Mouse (Mus musculus): ENCODE measurements around the gene Eng. TPM values are rescaled to one million over a fixed set of nuclear protein-coding genes. Genes with fewer than 3 reads are reported as not detected.
A peak's percentile ranks its signal among the peaks of the same experiment; 100 is the strongest.

Gene Eng
- polyA plus RNA-seq, 1 experiment = 228 TPM

GRCm38 (mm10) chr2:32624111-32624748, 22.2 kb upstream of the Eng start:
- 81% methylated on average over 5 of the region's 5 CpGs for whole genome bisulfite sequencing
- H3K4me1 ChIP-seq (ENCODE audit: control insufficient read depth, insufficient read depth, low read length) = 0 out of 2 replicates have a peak, but pooled peaks cover 6% of the 10 kb centered on the region

GRCm38 (mm10) chr2:32625212-32625872, 21.1 kb upstream of the Eng start:
- TF ChIP-seq CTCF (conservative IDR thresholded peaks at IDR 0.05; ENCODE audit: insufficient read depth, insufficient read length, low read depth, low read length) = no peak
- no peak for TF ChIP-seq POLR2A (IDR thresholded peaks at IDR 0.05; ENCODE audit: low read depth, low read length)
- Histone ChIP-seq H3K4me1 (ENCODE audit: control insufficient read depth, insufficient read depth, low read length) (0 out of 2 replicates have a peak, but pooled peaks cover 6% of the 10 kb centered on the region), H3K4me3 (ENCODE audit: insufficient read depth, low read depth, low read length) (peak overlapping the region; percentile 44)

More at GRCm38 (mm10) chr2:32624111-32624748, 22.2 kb upstream of the Eng start:
- Histone ChIP-seq H3K27ac (ENCODE audit: insufficient read depth, low read depth, low read length) (no peak overlapping the region), H3K27me3 (replicated peaks; ENCODE audit: control insufficient read depth, insufficient read depth, low read length) (no peaks in the 10 kb centered on the region), H3K36me3 (ENCODE audit: control insufficient read depth, insufficient read depth, low read length) (no peaks in the 10 kb centered on the region), H3K4me3 (ENCODE audit: insufficient read depth, low read depth, low read length) (no peak overlapping the region)
- DNase-seq = no peak
- no peak for TF ChIP-seq POLR2A (IDR thresholded peaks at IDR 0.05; ENCODE audit: low read depth, low read length)
- no peak for TF ChIP-seq CTCF (conservative IDR thresholded peaks at IDR 0.05; ENCODE audit: insufficient read depth, insufficient read length, low read depth, low read length)

GRCm38 (mm10) chr2:32625873-32626694, 20.3 kb upstream of the Eng start:
- Histone ChIP-seq H3K4me3 (ENCODE audit: insufficient read depth, low read depth, low read length) (peak overlapping the region; percentile 44), H3K27me3 (replicated peaks; ENCODE audit: control insufficient read depth, insufficient read depth, low read length) (no peaks in the 10 kb centered on the region), H3K27ac (ENCODE audit: insufficient read depth, low read depth, low read length) (peak overlapping the region; percentile 76), H3K4me1 (ENCODE audit: control insufficient read depth, insufficient read depth, low read length) (no peaks in the 10 kb centered on the region), H3K36me3 (ENCODE audit: control insufficient read depth, insufficient read depth, low read length) (no peaks in the 10 kb centered on the region)
- WGBS = 45% methylated on average over 5 of the region's 5 CpGs
- TF ChIP-seq POLR2A (IDR thresholded peaks at IDR 0.05; ENCODE audit: low read depth, low read length) (no peak), CTCF (conservative IDR thresholded peaks at IDR 0.05; ENCODE audit: insufficient read depth, insufficient read length, low read depth, low read length) (no peak)
- peak; percentile 48 for DNase-seq

More at GRCm38 (mm10) chr2:32625212-32625872, 21.1 kb upstream of the Eng start:
- H3K27me3 ChIP-seq (replicated peaks; ENCODE audit: control insufficient read depth, insufficient read depth, low read length) = no peaks in the 10 kb centered on the region
- 8% methylated on average over 13 of the region's 13 CpGs for WGBS
- no peaks in the 10 kb centered on the region for H3K36me3 ChIP-seq (ENCODE audit: control insufficient read depth, insufficient read depth, low read length)
- DNase-seq = peak; percentile 76
- H3K27ac ChIP-seq (ENCODE audit: insufficient read depth, low read depth, low read length) = peak overlapping the region; percentile 76

GRCm38 (mm10) chr2:32627266-32628043, 18.9 kb upstream of the Eng start:
- Histone ChIP-seq H3K27me3 (replicated peaks; ENCODE audit: control insufficient read depth, insufficient read depth, low read length) (no peaks in the 10 kb centered on the region), H3K4me1 (ENCODE audit: control insufficient read depth, insufficient read depth, low read length) (no peaks in the 10 kb centered on the region), H3K36me3 (ENCODE audit: control insufficient read depth, insufficient read depth, low read length) (no peaks in the 10 kb centered on the region), H3K27ac (ENCODE audit: insufficient read depth, low read depth, low read length) (peak overlapping the region; percentile 79), H3K4me3 (ENCODE audit: insufficient read depth, low read depth, low read length) (no peak overlapping the region)
- DNase-seq = no peak
- WGBS = 68% methylated on average over 20 of the region's 20 CpGs
- TF ChIP-seq CTCF (conservative IDR thresholded peaks at IDR 0.05; ENCODE audit: insufficient read depth, insufficient read length, low read depth, low read length) (no peak), POLR2A (IDR thresholded peaks at IDR 0.05; ENCODE audit: low read depth, low read length) (no peak)

- no peak for DNase-seq
- H3K4me1 ChIP-seq (ENCODE audit: control insufficient read depth, insufficient read depth, low read length) = no peaks in the 10 kb centered on the region
- no peaks in the 10 kb centered on the region for H3K36me3 ChIP-seq (ENCODE audit: control insufficient read depth, insufficient read depth, low read length)
- H3K27me3 ChIP-seq (replicated peaks; ENCODE audit: control insufficient read depth, insufficient read depth, low read length) = no peaks in the 10 kb centered on the region
- TF ChIP-seq CTCF (conservative IDR thresholded peaks at IDR 0.05; ENCODE audit: insufficient read depth, insufficient read length, low read depth, low read length) = no peak
- no peak for TF ChIP-seq POLR2A (IDR thresholded peaks at IDR 0.05; ENCODE audit: low read depth, low read length)
- no peak overlapping the region for H3K4me3 ChIP-seq (ENCODE audit: insufficient read depth, low read depth, low read length)
- H3K27ac ChIP-seq (ENCODE audit: insufficient read depth, low read depth, low read length) = peak overlapping the region; percentile 79
- 69% methylated on average over 4 of the region's 4 CpGs for WGBS
Observed at GRCm38 (mm10) chr2:32628044-32628550, 18.3 kb upstream of the Eng start.

GRCm38 (mm10) chr2:32628729-32629128, 17.7 kb upstream of the Eng start:
- Histone ChIP-seq H3K36me3 (ENCODE audit: control insufficient read depth, insufficient read depth, low read length) (no peaks in the 10 kb centered on the region), H3K27me3 (replicated peaks; ENCODE audit: control insufficient read depth, insufficient read depth, low read length) (no peaks in the 10 kb centered on the region), H3K4me1 (ENCODE audit: control insufficient read depth, insufficient read depth, low read length) (no peaks in the 10 kb centered on the region), H3K27ac (ENCODE audit: insufficient read depth, low read depth, low read length) (peak overlapping the region; percentile 79; the same call in 1 of the 2 replicates), H3K4me3 (ENCODE audit: insufficient read depth, low read depth, low read length) (peak overlapping the region; percentile 15; the same call in 1 of the 2 replicates)
- 37% methylated on average over 5 of the region's 5 CpGs for WGBS
- DNase-seq = peak; percentile 77
- TF ChIP-seq CTCF (conservative IDR thresholded peaks at IDR 0.05; ENCODE audit: insufficient read depth, insufficient read length, low read depth, low read length) (no peak), POLR2A (IDR thresholded peaks at IDR 0.05; ENCODE audit: low read depth, low read length) (no peak)

Measured in kidney, adult 2 months (tissue).